Comparison of ENCODE assay signal across 7 mouse cellular contexts in the genomic region with DNA sequence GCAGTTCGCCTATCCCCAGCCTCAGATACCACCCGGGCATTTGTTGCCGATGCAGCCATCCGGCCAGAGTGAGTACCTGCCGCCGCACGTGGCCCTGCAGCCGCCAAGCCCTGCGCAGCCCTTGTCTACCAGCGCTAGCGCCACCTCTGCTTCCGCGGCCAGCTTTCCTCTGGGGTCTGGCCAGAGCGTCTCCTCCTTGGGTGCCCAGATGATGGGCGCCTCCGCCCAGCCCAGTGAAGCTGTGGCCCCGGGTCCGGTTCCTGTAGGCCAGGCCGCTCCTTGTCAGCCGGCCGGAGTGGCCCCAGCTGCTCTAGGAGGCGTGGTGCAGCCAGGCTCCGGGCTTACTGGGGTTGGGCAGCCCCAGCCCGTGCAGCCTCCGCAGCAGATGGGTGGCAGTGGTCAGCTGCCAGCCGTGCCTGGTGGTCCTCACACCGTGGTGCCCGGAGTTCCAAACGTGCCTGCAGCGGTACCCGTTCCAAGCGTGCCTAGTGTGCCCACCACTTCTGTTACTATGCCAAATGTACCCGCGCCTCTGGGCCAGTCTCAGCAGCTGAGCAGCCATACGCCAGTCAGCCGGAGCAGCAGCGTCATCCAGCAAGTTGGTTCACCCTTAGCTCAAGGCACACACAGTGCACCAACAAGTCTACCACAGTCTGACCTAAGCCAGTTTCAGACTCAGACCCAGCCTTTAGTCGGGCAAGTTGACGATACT. TPM values are rescaled to one million over a fixed set of nuclear protein-coding genes. Genes with fewer than 3 reads are reported as not detected.
DNase-seq lines count a peak whose midpoint lies in the region; ATAC-seq lines count a peak whose summit lies in the region.

No protein-coding gene starts in this region.

- peak overlapping the region; percentile 97 for H3K4me3 ChIP-seq in intestine, embryonic 15.5 days (replicated peaks)
- peak overlapping the region; percentile 98 for H3K4me3 ChIP-seq in limb, embryonic 10.5 days
- peak overlapping the region; percentile 96 for H3K4me3 ChIP-seq in midbrain, embryonic 11.5 days (ENCODE audit: low read depth, low read length)

- ATAC-seq in intestine, embryonic 15.5 days: peak; percentile 44
- ATAC-seq in midbrain, embryonic 11.5 days (ENCODE audit: low FRiP score): peak; percentile 34

- peak overlapping the region; percentile 100 for H3K27ac ChIP-seq in intestine, embryonic 15.5 days
- H3K27ac ChIP-seq in limb, embryonic 10.5 days: peak overlapping the region; percentile 99
- peak overlapping the region; percentile 44 for H3K27ac ChIP-seq in midbrain, embryonic 11.5 days (ENCODE audit: low read depth, low read length)

- peak overlapping the region; percentile 99 for H3K9ac ChIP-seq in intestine, embryonic 15.5 days
- H3K9ac ChIP-seq in midbrain, embryonic 11.5 days (ENCODE audit: low read length): peak overlapping the region; percentile 70

- under 1% methylated on average over 39 of the region's 39 CpGs for WGBS in intestine, embryonic 15.5 days
- WGBS in limb, embryonic 10.5 days: under 1% methylated on average over 39 of the region's 39 CpGs
- WGBS in midbrain, embryonic 11.5 days: 1% methylated on average over 39 of the region's 39 CpGs

- peak overlapping the region; percentile 85 for H3K4me2 ChIP-seq in intestine, embryonic 15.5 days (replicated peaks)
- H3K4me2 ChIP-seq in midbrain, embryonic 11.5 days: peak overlapping the region; percentile 95

- no peaks in the 10 kb centered on the region for H3K9me3 ChIP-seq in intestine, embryonic 15.5 days
- H3K9me3 ChIP-seq in limb, embryonic 10.5 days (replicated peaks): no peaks in the 10 kb centered on the region
- H3K9me3 ChIP-seq in midbrain, embryonic 11.5 days (ENCODE audit: control insufficient read depth, low read length): no peaks in the 10 kb centered on the region

- intact Hi-C loops in gastrocnemius, postnatal 36 days (cut with DNase I): loop anchor here (5.0 to 10.0 kb wide), 5 partner anchors 70 to 368 kb away; a partner anchor contains a TSS

- DNase-seq in adrenal gland, adult 2 months: peak; percentile 79
- peak; percentile 39 for DNase-seq in embryo, embryonic 11 days
- DNase-seq in gastrocnemius, postnatal 36 days: peak; percentile 27
- peak; percentile 68 for DNase-seq in limb, embryonic 10.5 days (ENCODE audit: low spot score)
- peak; percentile 95 for DNase-seq in midbrain, embryonic 11.5 days (ENCODE audit: low spot score, missing footprints)
- DNase-seq in right cerebral cortex, postnatal 36 days (ENCODE audit: low spot score in 2 of 2): peak; percentile 18 to 31

- no peaks in the 10 kb centered on the region for H3K36me3 ChIP-seq in intestine, embryonic 15.5 days
- peaks cover 9% of the 10 kb centered on the region for H3K36me3 ChIP-seq in limb, embryonic 10.5 days
- no peaks in the 10 kb centered on the region for H3K36me3 ChIP-seq in midbrain, embryonic 11.5 days (ENCODE audit: control insufficient read depth, insufficient read depth, low read length)

- no peaks in the 10 kb centered on the region for H3K27me3 ChIP-seq in intestine, embryonic 15.5 days (replicated peaks)
- no peaks in the 10 kb centered on the region for H3K27me3 ChIP-seq in limb, embryonic 10.5 days (ENCODE audit: low read depth, poor library complexity, severe bottlenecking)
- H3K27me3 ChIP-seq in midbrain, embryonic 11.5 days (ENCODE audit: control insufficient read depth, insufficient read depth, low read length): no peaks in the 10 kb centered on the region

- H3K4me1 ChIP-seq in intestine, embryonic 15.5 days (replicated peaks): no peaks in the 10 kb centered on the region
- peaks cover 32% of the 10 kb centered on the region for H3K4me1 ChIP-seq in limb, embryonic 10.5 days
- peaks cover 14% of the 10 kb centered on the region for H3K4me1 ChIP-seq in midbrain, embryonic 11.5 days (ENCODE audit: control insufficient read depth, insufficient read depth, low read length)

RNA-seq across cellular contexts. Expression of a gene that starts 2.4 kb away (rescaled TPM):
- 10 to 100 TPM; 31.0 to 39.8 TPM for total RNA-seq in adrenal gland, adult 2 months (2021)
- polyA plus RNA-seq in adrenal gland, adult 2 months (2012; rRNA removed): 44.8 and 49.5 TPM in 2 replicates
- 10 to 100 TPM; 19.9 to 21.9 TPM for total RNA-seq in gastrocnemius, postnatal 36 days (2021)
- polyA plus RNA-seq in intestine, embryonic 15.5 days (2015; fragmentation: Nextera tagmentation; extraction: Ambion mirVana): 9.0 and 10.9 TPM in 2 replicates
- 8.0 and 8.4 TPM in 2 replicates for polyA plus RNA-seq in limb, embryonic 10.5 days (2016; fragmentation: Nextera tagmentation; extraction: Ambion mirVana)
- 11.6 and 12.7 TPM in 2 replicates for polyA plus RNA-seq in midbrain, embryonic 11.5 days (2014; fragmentation: Nextera tagmentation; extraction: Ambion mirVana)

Comparison
In these comparisons a context has a peak if more than half of its experiments do, and no peak if none do; other contexts are left out.
1. Peak in every context shown above with its lines: DNase-seq, ATAC-seq, H3K4me3 ChIP-seq and H3K27ac ChIP-seq.
2. DNase-seq: peak in every context shown above with its lines; median percentile 95 in midbrain, embryonic 11.5 days; 79 in adrenal gland, adult 2 months; 68 in limb, embryonic 10.5 days; 39 in embryo, embryonic 11 days; 27 in gastrocnemius, postnatal 36 days; 24 in right cerebral cortex, postnatal 36 days.
3. H3K27ac ChIP-seq: peak in every context shown above with its lines; median percentile 100 in intestine, embryonic 15.5 days; 99 in limb, embryonic 10.5 days; 44 in midbrain, embryonic 11.5 days.